Mouse (Mus musculus) kidney, embryonic 14.5 days (tissue): Measurements from ENCODE around the gene Pla2g2f. TPM values are rescaled to one million over a fixed set of nuclear protein-coding genes. Genes with fewer than 3 reads are reported as not detected.

ENCODE experiments used
- ATAC-seq: fragments of 200-750 bp; cut with Nextera tagmentation; 2 replicates; pipeline ENCODE4 v1.8.0; 2017; ENCODE audit warnings: moderate number of reproducible peaks, mild to moderate bottlenecking, moderate TSS enrichment, moderate library complexity; ENCODE audit not compliant: low FRiP score, low TSS enrichment
- H3K27ac ChIP-seq: fragments of 300-500 bp; sonication (generic); 2 replicates; pipeline ENCODE4 v1.5.1; 2014; ENCODE audit warnings: low read depth, mild to moderate bottlenecking, low read length, moderate library complexity, mixed read lengths
- H3K27me3 ChIP-seq: fragments of 300-500 bp; sonication (generic); 2 replicates; pipeline ENCODE4 v1.6.1; 2014; ENCODE audit warnings: mild to moderate bottlenecking, low read length; ENCODE audit not compliant: control insufficient read depth, insufficient read depth
- H3K36me3 ChIP-seq: fragments of 300-500 bp; sonication (generic); 2 replicates; pipeline ENCODE4 v1.6.1; 2014; ENCODE audit warnings: low read length, mixed read lengths; ENCODE audit not compliant: control insufficient read depth, insufficient read depth
- H3K4me1 ChIP-seq: fragments of 300-500 bp; sonication (generic); 2 replicates; pipeline ENCODE4 v1.6.1; 2014; ENCODE audit warnings: low read length, mixed read lengths; ENCODE audit not compliant: control insufficient read depth, insufficient read depth
- H3K4me2 ChIP-seq: fragments of 300-500 bp; sonication (generic); replicated peaks from 2 replicates; pipeline ENCODE4 v1.6.1; 2014; ENCODE audit warnings: low read depth, mild to moderate bottlenecking, low read length
- H3K4me3 ChIP-seq: fragments of 300-500 bp; sonication (generic); 2 replicates; pipeline ENCODE4 v1.5.1; 2014; ENCODE audit warnings: mild to moderate bottlenecking, low read length
- H3K9ac ChIP-seq: fragments of 300-500 bp; sonication (generic); 2 replicates; pipeline ENCODE4 v1.6.1; 2014; ENCODE audit warnings: low read depth, mild to moderate bottlenecking, low read length, moderate library complexity
- H3K9me3 ChIP-seq: fragments of 300-500 bp; sonication (generic); 2 replicates; pipeline ENCODE4 v1.6.1; 2016; ENCODE audit warnings: low read length; ENCODE audit not compliant: control insufficient read depth
- WGBS: fragments of 180-500 bp; shearing (Covaris S2); extraction: QIAGEN DNeasy Blood & Tissue Kit; methylation state at CpG from one replicate; pipeline ENCODE4 v1.1.7; 2014; 5-methylcytosine and 5-hydroxymethylcytosine counted together
- polyA plus RNA-seq: library from polyadenylated mRNA; unstranded; fragments of >200 nt; fragmentation: Nextera tagmentation; extraction: Ambion mirVana; gene quantifications from 2 replicates; pipeline ENCODE4 v1.2.1, GENCODE M21; 2014

Pla2g2f gene
- polyA plus RNA-seq, 1 experiment from 2014 or later = not detected

GRCm38 (mm10) chr4:138704169-138704568, 53.3 kb downstream of the Pla2g2f start:
- H3K4me2 ChIP-seq = no peak overlapping the region
- H3K36me3 ChIP-seq = no peaks in the 10 kb centered on the region
- ATAC-seq = no peak
- H3K9me3 ChIP-seq = no peaks in the 10 kb centered on the region
- no peak overlapping the region for H3K9ac ChIP-seq
- no peaks in the 10 kb centered on the region for H3K4me1 ChIP-seq
- H3K4me3 ChIP-seq = no peak overlapping the region
- H3K27ac ChIP-seq = no peak overlapping the region
- 86% methylated on average over 4 of the region's 4 CpGs for WGBS
- H3K27me3 ChIP-seq = no peaks in the 10 kb centered on the region

DNA sequence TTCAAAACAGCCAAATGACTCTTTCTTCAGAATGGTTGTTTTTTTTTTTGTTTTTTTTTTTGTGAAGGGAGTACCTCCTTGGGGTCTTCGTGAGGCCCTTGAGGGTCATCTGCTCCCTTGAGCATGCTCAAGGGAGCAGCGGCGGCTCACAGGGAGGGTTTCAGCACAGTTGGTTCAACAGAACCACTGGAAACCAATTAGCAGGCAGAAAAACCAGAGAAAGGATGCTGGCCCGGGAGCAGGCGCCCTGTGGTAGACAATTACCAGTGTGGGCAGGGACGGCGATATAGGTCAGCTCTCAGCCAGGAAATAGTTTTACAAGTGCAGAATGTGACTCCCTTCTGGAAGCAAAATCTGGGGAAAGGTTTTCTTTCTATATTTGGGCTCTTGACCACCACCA, 53.8 kb downstream of the Pla2g2f start:
- no peaks in the 10 kb centered on the region for H3K9me3 ChIP-seq
- H3K4me1 ChIP-seq = no peaks in the 10 kb centered on the region
- H3K27ac ChIP-seq = no peak overlapping the region
- H3K4me2 ChIP-seq = no peak overlapping the region
- no peak overlapping the region for H3K9ac ChIP-seq
- no peaks in the 10 kb centered on the region for H3K36me3 ChIP-seq
- H3K4me3 ChIP-seq = no peak overlapping the region
- no peak for ATAC-seq
- no peaks in the 10 kb centered on the region for H3K27me3 ChIP-seq
- WGBS = 58% methylated on average over 7 of the region's 7 CpGs

GRCm38 (mm10) chr4:138702528-138702927, 54.9 kb downstream of the Pla2g2f start:
- ATAC-seq = no peak
- Histone ChIP-seq H3K9ac (no peak overlapping the region), H3K4me3 (no peak overlapping the region), H3K36me3 (no peaks in the 10 kb centered on the region), H3K27ac (no peak overlapping the region), H3K9me3 (no peaks in the 10 kb centered on the region), H3K4me2 (no peak overlapping the region), H3K27me3 (no peaks in the 10 kb centered on the region), H3K4me1 (no peaks in the 10 kb centered on the region)
- WGBS = 86% methylated on average over 8 of the region's 8 CpGs

DNA sequence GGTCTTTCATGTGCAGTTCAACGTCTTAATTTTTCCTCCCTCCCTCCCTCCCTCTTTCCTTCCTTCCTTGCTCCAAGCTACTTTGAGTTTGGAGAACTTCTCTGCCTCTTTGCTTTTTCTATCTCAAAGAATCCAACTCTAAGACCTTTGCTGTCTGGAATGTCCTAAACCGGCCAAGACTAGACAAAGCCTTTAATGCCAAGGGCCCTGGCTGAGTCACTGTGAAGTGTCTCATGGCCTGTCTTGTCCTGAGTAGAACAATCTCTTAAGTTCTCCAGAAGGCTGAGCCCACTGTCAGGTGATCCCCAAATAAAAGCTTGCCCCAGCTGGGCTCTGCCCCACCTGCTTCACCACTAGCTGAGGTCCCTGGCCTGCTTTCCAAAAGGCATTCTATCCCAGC, 55.4 kb downstream of the Pla2g2f start:
- Histone ChIP-seq H3K9ac (no peak overlapping the region), H3K27ac (no peak overlapping the region), H3K4me2 (no peak overlapping the region), H3K9me3 (no peaks in the 10 kb centered on the region), H3K36me3 (no peaks in the 10 kb centered on the region), H3K4me3 (no peak overlapping the region), H3K27me3 (no peaks in the 10 kb centered on the region), H3K4me1 (no peaks in the 10 kb centered on the region)
- no peak for ATAC-seq
- WGBS = 78% methylated on average over 2 of the region's 2 CpGs

GRCm38 (mm10) chr4:138701111-138701510, 56.3 kb downstream of the Pla2g2f start:
- H3K27ac ChIP-seq = no peak overlapping the region
- H3K27me3 ChIP-seq = 0 out of 2 replicates have a peak, but pooled peaks cover 3% of the 10 kb centered on the region
- WGBS = 68% methylated on average over 8 of the region's 8 CpGs
- no peak for ATAC-seq
- H3K4me1 ChIP-seq = no peaks in the 10 kb centered on the region
- H3K9ac ChIP-seq = no peak overlapping the region
- H3K4me3 ChIP-seq = no peak overlapping the region
- H3K36me3 ChIP-seq = no peaks in the 10 kb centered on the region
- no peak overlapping the region for H3K4me2 ChIP-seq
- H3K9me3 ChIP-seq = no peaks in the 10 kb centered on the region

Other genes starting within 250 kb of the Pla2g2f start
- gene Vwa5b1, start 121.7 kb downstream of the Pla2g2f start, polyA plus RNA-seq = 0.11 and 0.13 TPM in 2 replicates
- gene Pla2g2c, start 32.8 kb downstream of the Pla2g2f start, polyA plus RNA-seq = 0.46 and 0.81 TPM in 2 replicates
- gene Ubxn10, start 20.5 kb downstream of the Pla2g2f start, polyA plus RNA-seq = 1.3 and 2.0 TPM in 2 replicates
- not detected in 2 replicates for gene Pla2g2d, start 18.1 kb upstream of the Pla2g2f start, polyA plus RNA-seq
- 0.34 and 0.35 TPM in 2 replicates for gene Pla2g5, start 105.9 kb upstream of the Pla2g2f start, polyA plus RNA-seq
- gene Gm13030, start 116.3 kb upstream of the Pla2g2f start, polyA plus RNA-seq = not detected in 2 replicates
- gene Pla2g2e, start 120.3 kb upstream of the Pla2g2f start, polyA plus RNA-seq = 0.76 and 0.84 TPM in 2 replicates
- 3.0 and 4.2 TPM in 2 replicates for gene Otud3, start 156.3 kb upstream of the Pla2g2f start, polyA plus RNA-seq
- gene Rnf186, start 209.5 kb upstream of the Pla2g2f start, polyA plus RNA-seq = 4.3 and 5.8 TPM in 2 replicates
- 3.5 and 4.7 TPM in 2 replicates for gene Tmco4, start 215.3 kb upstream of the Pla2g2f start, polyA plus RNA-seq